Mouse (Mus musculus) heart, embryonic 13.5 days (tissue): ENCODE measurements around the gene Bcl2l1. TPM values are rescaled to one million over a fixed set of nuclear protein-coding genes. Genes with fewer than 3 reads are reported as not detected.

Source experiments
- ATAC-seq: fragments of 200-750 bp; cut with Nextera tagmentation; 2 replicates; pipeline ENCODE4 v1.8.0; 2017; ENCODE audit warnings: moderate TSS enrichment; ENCODE audit not compliant: insufficient number of reproducible peaks, low FRiP score, low TSS enrichment; ENCODE audit errors: extremely low read depth
- H3K27ac ChIP-seq: fragments of 300-500 bp; sonication (generic); replicated peaks from 2 replicates; pipeline ENCODE4 v1.5.1; 2015; ENCODE audit warnings: moderate library complexity, mild to moderate bottlenecking, inconsistent platforms
- H3K27me3 ChIP-seq: fragments of 300-500 bp; sonication (generic); replicated peaks from 2 replicates; pipeline ENCODE4 v1.6.1; 2015; ENCODE audit warnings: mild to moderate bottlenecking, inconsistent platforms
- H3K36me3 ChIP-seq: fragments of 300-500 bp; sonication (generic); 2 replicates; pipeline ENCODE4 v1.6.1; 2015; ENCODE audit warnings: mild to moderate bottlenecking, inconsistent platforms
- H3K4me1 ChIP-seq: fragments of 300-500 bp; sonication (generic); 2 replicates; pipeline ENCODE4 v1.6.1; 2015; ENCODE audit warnings: inconsistent platforms
- H3K4me2 ChIP-seq: fragments of 300-500 bp; sonication (generic); 2 replicates; pipeline ENCODE4 v1.6.1; 2015; ENCODE audit warnings: inconsistent platforms, mild to moderate bottlenecking, moderate library complexity
- H3K4me3 ChIP-seq: fragments of 300-500 bp; sonication (generic); 2 replicates; pipeline ENCODE4 v1.5.1; 2015; ENCODE audit warnings: moderate library complexity, mild to moderate bottlenecking, inconsistent platforms
- H3K9ac ChIP-seq: fragments of 300-500 bp; sonication (generic); 2 replicates; pipeline ENCODE4 v1.6.1; 2015; ENCODE audit warnings: inconsistent platforms, mild to moderate bottlenecking, moderate library complexity
- H3K9me3 ChIP-seq: fragments of 300-500 bp; sonication (generic); 2 replicates; pipeline ENCODE4 v1.6.1; 2016; ENCODE audit warnings: inconsistent platforms
- WGBS: fragments of 180-500 bp; shearing (Covaris S2); methylation state at CpG from one replicate; pipeline ENCODE4 v1.1.7; 2015; ENCODE audit warnings: mixed read lengths; 5-methylcytosine and 5-hydroxymethylcytosine counted together
- polyA plus RNA-seq: library from polyadenylated mRNA; unstranded; fragments of >200 nt; fragmentation: Nextera tagmentation; extraction: Ambion mirVana; gene quantifications from 2 replicates; pipeline ENCODE4 v1.2.1, GENCODE M21; 2015

Bcl2l1 gene
- polyA plus RNA-seq, 1 experiment from 2014 or later: 62.8 TPM

DNA sequence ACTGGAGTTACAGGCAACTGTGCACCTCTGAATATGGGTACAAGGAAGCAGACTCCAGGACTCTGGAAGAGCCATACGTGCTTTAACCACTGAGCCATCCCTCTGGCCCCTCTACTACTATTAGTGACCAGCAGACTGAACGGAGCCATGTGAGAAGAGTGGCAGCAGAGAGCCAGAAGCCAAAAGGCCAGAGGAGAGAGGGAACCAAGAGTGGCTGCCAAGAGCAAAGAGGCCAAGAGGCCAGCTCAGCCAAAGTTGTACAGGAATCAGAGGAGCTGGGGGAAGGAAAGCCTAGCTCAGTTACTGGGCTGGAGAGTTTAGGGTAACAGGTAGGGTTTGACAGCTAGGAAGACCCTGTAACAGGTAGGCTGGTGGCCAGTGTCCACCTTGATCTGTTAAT lies 7.7 kb upstream of the Bcl2l1 start:
- Histone ChIP-seq H3K9me3 (no peaks in the 10 kb centered on the region), H3K4me3 (no peak overlapping the region), H3K4me1 (no peaks in the 10 kb centered on the region), H3K27ac (no peak overlapping the region), H3K9ac (no peak overlapping the region), H3K27me3 (no peaks in the 10 kb centered on the region), H3K36me3 (no peaks in the 10 kb centered on the region), H3K4me2 (no peak overlapping the region)
- 72% methylated on average over 2 of the region's 2 CpGs for WGBS
- ATAC-seq: no peak

DNA sequence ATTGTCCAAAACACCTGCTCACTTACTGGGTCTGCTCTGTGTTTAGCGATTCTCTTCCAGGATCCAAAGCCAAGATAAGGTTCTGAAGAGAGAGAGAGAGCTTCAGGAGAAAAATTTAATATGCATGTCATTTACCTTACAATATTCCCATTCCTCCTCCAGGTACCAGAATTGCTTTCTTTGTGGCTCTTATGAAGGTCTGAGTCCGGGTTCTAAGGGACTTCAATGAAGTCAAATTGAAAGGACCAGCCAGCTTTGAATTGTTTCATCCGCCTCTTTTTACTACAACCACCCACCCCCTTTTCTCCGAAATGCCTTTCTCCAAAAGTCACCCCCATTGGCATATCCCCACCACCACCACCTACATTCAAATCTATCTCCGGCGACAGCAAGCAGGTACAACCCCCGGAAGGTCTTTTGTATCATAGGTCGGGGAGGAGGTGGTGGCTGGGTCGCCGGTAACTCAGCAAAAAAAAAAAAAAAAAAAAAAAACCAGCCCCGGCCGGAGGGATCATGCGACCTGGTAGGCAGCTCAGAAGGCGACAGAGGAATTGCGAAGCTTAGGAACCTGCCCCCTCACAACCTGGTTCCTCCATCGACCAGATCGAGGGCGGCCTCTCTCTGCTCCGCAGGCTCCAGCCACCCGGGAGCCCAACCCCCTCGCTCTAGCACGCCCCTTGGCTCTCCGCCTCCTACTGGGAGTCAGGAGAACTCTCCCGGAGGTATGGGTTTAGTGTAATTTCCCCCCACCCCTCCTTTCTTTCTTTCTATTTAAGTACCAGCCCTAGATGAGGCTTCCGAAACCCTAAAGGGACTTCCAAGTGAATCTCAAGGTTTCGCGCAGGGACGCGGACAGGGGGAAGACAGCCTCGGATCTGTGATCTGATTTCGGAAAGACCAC lies 1.3 kb downstream of the Bcl2l1 start:
- H3K4me1 ChIP-seq: peaks cover 48% of the 10 kb centered on the region

DNA sequence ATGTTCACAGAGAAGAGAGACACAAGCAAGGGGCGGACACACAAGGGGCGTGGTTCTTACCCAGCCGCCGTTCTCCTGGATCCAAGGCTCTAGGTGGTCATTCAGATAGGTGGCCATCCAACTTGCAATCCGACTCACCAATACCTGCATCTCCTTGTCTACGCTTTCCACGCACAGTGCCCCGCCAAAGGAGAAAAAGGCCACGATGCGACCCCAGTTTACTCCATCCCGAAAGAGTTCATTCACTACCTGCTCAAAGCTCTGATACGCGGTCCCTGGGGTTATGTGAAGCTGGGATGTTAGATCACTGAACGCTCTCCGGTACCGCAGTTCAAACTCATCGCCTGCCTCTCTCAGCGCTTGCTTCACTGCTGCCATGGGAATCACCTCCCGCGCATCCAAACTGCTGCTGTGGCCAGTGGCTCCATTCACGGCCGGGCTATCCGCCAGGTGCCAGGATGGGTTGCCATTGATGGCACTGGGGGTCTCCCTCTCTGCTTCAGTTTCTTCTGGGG lies 2.1 kb downstream of the Bcl2l1 start:
- Histone ChIP-seq H3K36me3 (peaks cover 16% of the 10 kb centered on the region), H3K4me1 (peaks cover 56% of the 10 kb centered on the region), H3K4me2 (peak overlapping the region; percentile 81)

More for the DNA sequence above, 1.3 kb downstream of the Bcl2l1 start:
- H3K4me3 ChIP-seq: peak overlapping the region; percentile 75
- no peaks in the 10 kb centered on the region for H3K9me3 ChIP-seq
- WGBS: 2% methylated on average over 31 of the region's 31 CpGs
- no peaks in the 10 kb centered on the region for H3K27me3 ChIP-seq
- peak overlapping the region; percentile 92 for H3K9ac ChIP-seq
- peak overlapping the region; percentile 81 for H3K4me2 ChIP-seq
- H3K27ac ChIP-seq: peak overlapping the region; percentile 95
- peak; percentile 66 for ATAC-seq
- H3K36me3 ChIP-seq: peaks cover 16% of the 10 kb centered on the region

DNA sequence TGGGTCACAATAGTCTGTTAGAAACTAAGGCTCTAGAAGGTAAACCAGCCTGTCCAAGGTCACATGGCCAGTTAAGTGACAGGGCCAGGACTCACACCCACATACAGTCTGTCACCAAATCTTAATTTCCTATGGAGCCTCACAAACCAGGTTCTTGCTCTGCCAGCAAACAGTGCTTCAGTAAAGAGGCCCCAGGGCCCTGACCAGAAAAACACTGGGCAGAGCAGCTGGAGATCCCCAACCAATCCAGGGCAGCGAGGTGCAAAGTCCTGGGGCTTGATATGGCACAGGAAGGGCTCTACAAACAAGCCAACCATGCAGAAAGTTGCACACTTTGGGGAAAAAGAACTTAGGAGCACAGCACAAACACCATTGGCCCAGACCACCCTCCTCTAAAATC lies 3.0 kb downstream of the Bcl2l1 start:
- no peaks in the 10 kb centered on the region for H3K27me3 ChIP-seq
- H3K4me3 ChIP-seq: peak overlapping the region; percentile 75
- peaks cover 64% of the 10 kb centered on the region for H3K4me1 ChIP-seq
- peaks cover 19% of the 10 kb centered on the region for H3K36me3 ChIP-seq
- peak overlapping the region; percentile 81 for H3K4me2 ChIP-seq
- H3K27ac ChIP-seq: peak overlapping the region; percentile 95
- H3K9me3 ChIP-seq: no peaks in the 10 kb centered on the region
- H3K9ac ChIP-seq: peak overlapping the region; percentile 92
- ATAC-seq: no peak
- WGBS: 19% methylated on average over 1 of the region's 1 CpGs

More for the DNA sequence above, 2.1 kb downstream of the Bcl2l1 start:
- Histone ChIP-seq H3K27me3 (no peaks in the 10 kb centered on the region), H3K9ac (peak overlapping the region; percentile 92), H3K4me3 (peak overlapping the region; percentile 75), H3K9me3 (no peaks in the 10 kb centered on the region), H3K27ac (peak overlapping the region; percentile 95)
- WGBS: 59% methylated on average over 23 of the region's 23 CpGs
- no peak for ATAC-seq

DNA sequence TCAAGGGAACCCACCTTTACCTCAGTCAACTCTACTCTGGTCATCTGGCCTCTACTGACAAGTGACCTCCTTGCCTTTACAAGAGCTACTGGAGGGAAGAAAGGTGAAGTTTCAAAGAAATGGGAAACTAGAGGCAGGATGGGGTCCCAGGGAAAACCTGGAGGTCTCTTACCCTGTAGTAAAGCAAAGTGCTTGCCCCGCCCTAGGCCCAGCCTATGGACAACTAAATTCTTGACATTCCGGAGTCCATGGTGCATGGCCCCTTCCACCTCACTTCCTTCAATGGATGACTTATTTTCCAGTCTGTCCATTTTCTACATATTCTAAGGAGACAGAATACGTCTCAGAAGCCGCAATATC lies 3.5 kb downstream of the Bcl2l1 start:
- Histone ChIP-seq H3K9ac (peak overlapping the region; percentile 92), H3K4me3 (peak overlapping the region; percentile 75), H3K27ac (peak overlapping the region; percentile 95), H3K36me3 (peaks cover 19% of the 10 kb centered on the region), H3K27me3 (no peaks in the 10 kb centered on the region), H3K9me3 (no peaks in the 10 kb centered on the region), H3K4me2 (peak overlapping the region; percentile 81), H3K4me1 (peaks cover 66% of the 10 kb centered on the region)
- ATAC-seq: no peak
- 47% methylated on average over 4 of the region's 4 CpGs for WGBS

DNA sequence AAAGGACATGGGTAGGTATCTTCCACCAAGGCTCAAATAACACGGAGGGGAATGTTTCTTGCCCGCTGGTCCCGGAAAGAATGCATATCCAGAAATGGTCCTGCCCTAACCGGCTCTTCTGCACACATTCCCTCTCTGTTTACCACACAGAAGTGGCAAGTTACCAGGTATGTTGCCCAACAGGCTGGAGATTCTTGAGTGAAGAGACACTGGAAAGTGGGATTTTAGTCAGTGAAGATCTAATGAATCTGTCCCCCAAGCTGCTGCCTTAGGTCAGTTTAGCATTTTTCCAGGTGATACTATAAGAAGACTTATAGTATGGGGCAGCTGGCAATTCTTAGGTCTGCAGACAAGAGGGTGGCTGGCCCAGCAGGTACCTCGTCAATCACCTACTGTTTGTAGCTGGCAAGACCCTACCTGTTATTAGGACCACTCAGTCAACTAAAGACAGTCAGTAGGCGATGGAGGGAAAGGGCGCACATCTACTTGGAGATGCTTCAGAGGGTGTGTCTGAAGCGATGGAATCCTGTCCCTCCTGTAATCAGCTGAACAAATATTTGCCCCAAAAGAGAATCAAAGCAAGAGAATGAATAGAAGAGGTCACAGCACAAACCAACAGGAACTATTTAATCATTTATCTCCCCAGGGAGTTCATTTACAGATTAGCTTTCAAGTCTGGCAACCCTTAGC lies 4.1 kb downstream of the Bcl2l1 start:
- no peaks in the 10 kb centered on the region for H3K9me3 ChIP-seq
- H3K36me3 ChIP-seq: peaks cover 19% of the 10 kb centered on the region
- peak overlapping the region; percentile 95 for H3K27ac ChIP-seq
- 67% methylated on average over 8 of the region's 8 CpGs for WGBS
- ATAC-seq: no peak
- H3K4me2 ChIP-seq: peak overlapping the region; percentile 81
- H3K4me3 ChIP-seq: peak overlapping the region; percentile 75
- H3K27me3 ChIP-seq: no peaks in the 10 kb centered on the region
- peak overlapping the region; percentile 92 for H3K9ac ChIP-seq
- H3K4me1 ChIP-seq: peaks cover 69% of the 10 kb centered on the region

DNA sequence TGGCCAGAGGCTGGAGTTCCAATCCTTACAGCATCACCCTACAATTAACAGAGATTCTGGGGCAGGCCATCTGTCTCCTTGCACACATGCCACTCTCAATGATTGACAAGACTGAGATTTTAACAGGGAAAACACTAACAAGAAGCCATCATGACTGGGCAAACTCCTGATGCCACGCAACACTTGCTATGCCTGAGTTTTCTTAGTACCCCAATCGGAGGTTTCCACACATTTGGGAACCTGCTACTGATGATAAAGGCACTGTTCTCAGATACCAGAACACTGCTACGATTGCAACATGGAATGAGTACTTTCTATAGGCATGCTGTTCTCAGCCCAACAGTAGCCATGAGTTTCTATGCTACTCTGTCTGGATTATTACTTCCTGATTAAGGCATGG lies 5.0 kb downstream of the Bcl2l1 start:
- Histone ChIP-seq H3K36me3 (peaks cover 19% of the 10 kb centered on the region), H3K27me3 (no peaks in the 10 kb centered on the region), H3K4me1 (peaks cover 79% of the 10 kb centered on the region), H3K9me3 (no peaks in the 10 kb centered on the region), H3K9ac (peak overlapping the region; percentile 92; the same call in 1 of the 2 replicates), H3K27ac (no peak overlapping the region), H3K4me3 (peak overlapping the region; percentile 75), H3K4me2 (peak overlapping the region; percentile 81)
- no peak for ATAC-seq
- WGBS: 63% methylated on average over 3 of the region's 3 CpGs

DNA sequence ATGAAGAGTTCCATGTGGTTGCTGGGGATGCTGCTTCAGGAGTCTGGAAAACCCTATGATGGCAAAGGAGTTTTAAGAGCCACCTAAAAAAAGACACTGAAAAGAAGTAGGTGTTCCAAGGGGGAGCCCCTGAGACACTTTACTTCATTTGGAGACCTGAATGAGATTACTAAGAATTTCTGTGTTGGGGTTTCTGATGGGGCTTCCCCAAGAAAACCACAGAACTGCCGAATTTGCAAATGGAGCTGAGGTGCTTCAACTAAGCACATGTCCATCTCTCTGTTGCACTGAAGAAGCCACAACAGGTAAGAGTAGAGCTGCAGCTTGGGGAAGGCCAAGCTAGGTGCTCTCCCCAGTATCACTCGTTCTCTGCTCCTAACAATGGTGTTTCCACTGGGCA lies 5.8 kb downstream of the Bcl2l1 start:
- peaks cover 19% of the 10 kb centered on the region for H3K36me3 ChIP-seq
- no peak overlapping the region for H3K27ac ChIP-seq
- no peak for ATAC-seq
- H3K9me3 ChIP-seq: no peaks in the 10 kb centered on the region
- peaks cover 87% of the 10 kb centered on the region for H3K4me1 ChIP-seq
- H3K9ac ChIP-seq: peak overlapping the region; percentile 63; the same call in 1 of the 2 replicates
- H3K4me3 ChIP-seq: peak overlapping the region; percentile 75
- WGBS: 82% methylated on average over 2 of the region's 2 CpGs
- H3K27me3 ChIP-seq: no peaks in the 10 kb centered on the region
- peak overlapping the region; percentile 81 for H3K4me2 ChIP-seq

DNA sequence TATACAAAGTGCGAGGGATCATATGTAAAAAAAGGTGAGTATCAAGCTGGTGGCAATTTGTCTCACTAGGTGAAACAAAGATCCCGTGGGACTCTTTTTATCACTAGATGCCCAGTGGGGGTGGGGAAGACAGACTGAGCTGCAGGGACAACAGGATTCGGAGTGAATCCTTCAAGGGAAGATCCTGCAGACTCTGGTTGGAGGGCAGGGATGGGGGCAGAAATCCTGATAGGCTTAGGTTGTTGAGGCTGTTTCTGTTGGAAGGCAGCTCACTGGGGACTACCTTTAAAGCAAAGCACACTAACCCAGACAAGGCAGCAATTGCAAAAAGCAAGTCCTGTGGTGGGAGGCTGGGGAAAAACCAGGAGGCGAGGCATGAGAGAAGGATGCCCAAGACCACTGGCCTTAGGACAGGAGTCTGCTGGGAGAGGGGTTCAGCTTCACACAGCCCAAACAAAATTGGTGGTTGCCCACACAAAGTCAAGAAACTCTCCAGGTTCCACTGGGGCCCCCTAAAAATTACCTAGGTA lies 6.3 kb downstream of the Bcl2l1 start:
- H3K9me3 ChIP-seq: no peaks in the 10 kb centered on the region
- H3K4me2 ChIP-seq: peak overlapping the region; percentile 81
- ATAC-seq: no peak
- H3K4me1 ChIP-seq: peaks cover 92% of the 10 kb centered on the region
- no peak overlapping the region for H3K27ac ChIP-seq
- WGBS: 58% methylated on average over 4 of the region's 4 CpGs
- peak overlapping the region; percentile 75 for H3K4me3 ChIP-seq
- peak overlapping the region; percentile 63; the same call in 1 of the 2 replicates for H3K9ac ChIP-seq
- no peaks in the 10 kb centered on the region for H3K27me3 ChIP-seq
- H3K36me3 ChIP-seq: peaks cover 19% of the 10 kb centered on the region

DNA sequence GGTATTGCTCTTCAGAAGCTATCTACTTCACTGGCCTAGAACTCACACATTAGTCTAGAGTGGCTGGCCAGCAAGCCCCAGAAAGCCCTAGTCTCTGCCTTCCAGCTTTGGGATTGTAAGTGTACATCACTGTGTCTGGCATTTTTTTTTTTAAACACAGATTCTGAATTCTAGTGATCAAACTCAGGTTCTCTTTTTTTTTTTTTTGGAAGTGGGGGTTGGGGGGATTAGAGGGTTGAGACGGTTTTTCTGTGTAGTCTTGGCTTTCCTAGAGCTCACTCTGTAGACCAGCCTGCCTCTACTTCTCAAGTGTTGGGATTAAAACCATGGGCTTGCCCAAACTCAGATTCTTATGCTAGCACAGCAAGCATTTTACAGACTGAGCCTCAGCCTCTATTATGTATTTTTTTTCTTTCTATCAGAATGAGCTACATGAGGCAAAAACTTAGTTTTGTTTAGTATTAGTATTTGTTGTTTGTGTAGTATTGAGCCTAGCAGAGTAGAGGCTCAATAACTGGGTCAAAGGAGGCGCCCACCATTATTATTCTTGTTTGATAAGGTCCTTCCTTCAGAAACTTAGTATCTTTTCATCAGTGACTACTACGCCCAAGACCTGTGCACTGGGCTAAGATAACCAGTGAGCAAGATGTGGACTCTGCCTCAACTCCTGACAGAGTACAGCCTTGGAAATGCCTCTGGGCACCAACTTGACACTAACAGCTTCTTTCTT lies 6.9 kb downstream of the Bcl2l1 start:
- Histone ChIP-seq H3K27me3 (no peaks in the 10 kb centered on the region), H3K4me2 (peak overlapping the region; percentile 81), H3K27ac (no peak overlapping the region), H3K9ac (no peak overlapping the region), H3K36me3 (peaks cover 21% of the 10 kb centered on the region), H3K4me3 (peak overlapping the region; percentile 75; the same call in 1 of the 2 replicates), H3K4me1 (peaks cover 94% of the 10 kb centered on the region), H3K9me3 (no peaks in the 10 kb centered on the region)
- ATAC-seq: no peak
- 58% methylated on average over 3 of the region's 3 CpGs for WGBS
